Mouse (Mus musculus) thymus, postnatal 14 days (tissue): Measurements from ENCODE around the gene Fam151a.
"Not testable (repeated sequence)": the region's sequence is repeated elsewhere in the genome, so short reads cannot be mapped to it uniquely, and the experiment has no call there.

Experiments
- DNase-seq: peaks from one replicate; pipeline ENCODE4 v3.0.0; 2021

Fam151a gene

DNA sequence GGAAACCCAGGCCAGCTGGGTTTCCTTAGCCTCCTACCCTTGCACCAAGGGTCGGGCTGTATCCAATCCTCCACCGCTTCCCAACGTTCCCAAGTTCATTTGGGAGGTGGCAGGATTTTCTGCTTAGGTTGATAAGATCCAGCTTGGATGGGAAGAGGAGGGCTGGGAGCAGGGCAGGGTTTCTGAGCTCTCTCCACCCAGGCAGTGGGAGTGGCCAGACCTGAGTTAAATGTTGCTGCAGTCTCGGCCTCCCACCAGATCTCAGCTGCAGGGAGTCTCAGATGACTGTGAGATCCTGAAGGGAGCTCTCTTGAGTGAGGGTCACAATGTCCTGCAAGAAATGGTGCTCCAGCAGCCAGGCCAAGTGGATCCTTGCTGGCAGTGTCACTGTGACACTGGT, at the start of gene Fam151a:
Gene Fam151a (plus strand): TSS at position 254 of the 400 bp plus-strand sequence.
- DNase-seq = no peak

- no peak for DNase-seq
Observed at GRCm38 (mm10) chr4:106688636-106689296, 44.9 kb upstream of the Fam151a start.

GRCm38 (mm10) chr4:106693841-106694430, 39.8 kb upstream of the Fam151a start:
- DNase-seq = no peak

DNA sequence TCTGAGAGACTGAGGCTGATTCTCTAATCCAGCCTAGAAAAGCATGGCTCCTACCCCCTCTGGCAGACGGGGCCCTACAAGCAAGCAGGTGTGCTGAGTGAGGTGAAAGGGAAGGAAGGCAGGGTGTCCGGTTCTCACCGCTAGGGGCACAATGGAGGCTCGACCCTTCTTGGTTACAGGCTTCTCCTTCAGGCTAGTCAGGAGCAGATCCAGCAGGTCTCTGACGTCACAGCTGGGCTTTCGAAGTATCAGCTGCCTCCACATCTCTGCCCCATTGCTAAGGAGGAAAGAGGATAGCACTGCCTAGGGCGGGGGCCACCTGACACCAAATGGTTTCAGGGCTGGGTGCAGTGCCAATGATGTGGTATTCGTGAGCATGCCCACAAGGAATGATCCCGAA, 33.7 kb upstream of the Fam151a start:
- peak; percentile 47 for DNase-seq

DNA sequence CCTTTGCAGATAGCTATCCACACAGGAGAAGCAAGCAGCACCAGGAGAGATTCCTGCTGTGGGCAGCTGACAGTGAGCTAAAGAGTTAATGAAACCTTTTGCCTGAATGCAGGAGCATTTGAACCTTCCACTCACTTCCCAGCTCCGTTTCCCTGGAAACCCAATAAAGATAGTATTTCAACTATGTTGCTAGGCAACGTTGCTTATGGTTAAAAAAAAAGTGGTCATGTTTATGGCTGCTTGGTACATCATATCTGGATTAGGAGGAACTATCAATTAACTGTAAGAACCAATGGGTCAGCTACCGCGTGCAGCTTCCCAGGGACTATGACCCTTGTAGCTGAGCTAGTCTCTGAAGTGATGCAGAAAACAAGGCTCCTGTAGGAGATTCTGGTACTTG, 32.9 kb upstream of the Fam151a start:
- DNase-seq = no peak

DNA sequence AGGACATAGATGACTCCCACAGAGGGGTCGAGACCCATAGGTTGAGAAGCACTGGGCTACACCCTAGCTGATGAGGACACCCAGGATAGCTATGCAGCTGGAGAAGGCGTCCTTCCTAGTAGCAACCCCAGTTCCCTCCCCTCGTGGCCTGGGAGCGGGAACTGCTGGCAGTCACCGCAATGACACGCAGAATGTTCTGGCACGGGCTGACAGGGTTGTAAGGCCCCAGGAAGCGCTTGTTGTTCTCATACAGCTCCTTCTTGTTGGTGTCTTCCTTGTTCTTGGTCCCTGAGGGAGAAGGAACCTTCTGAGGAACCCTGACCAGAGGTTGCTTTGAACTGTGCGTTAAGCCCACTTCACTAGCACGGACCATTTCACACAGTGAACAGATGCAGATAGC, 29.7 kb upstream of the Fam151a start:
- no peak for DNase-seq

DNA sequence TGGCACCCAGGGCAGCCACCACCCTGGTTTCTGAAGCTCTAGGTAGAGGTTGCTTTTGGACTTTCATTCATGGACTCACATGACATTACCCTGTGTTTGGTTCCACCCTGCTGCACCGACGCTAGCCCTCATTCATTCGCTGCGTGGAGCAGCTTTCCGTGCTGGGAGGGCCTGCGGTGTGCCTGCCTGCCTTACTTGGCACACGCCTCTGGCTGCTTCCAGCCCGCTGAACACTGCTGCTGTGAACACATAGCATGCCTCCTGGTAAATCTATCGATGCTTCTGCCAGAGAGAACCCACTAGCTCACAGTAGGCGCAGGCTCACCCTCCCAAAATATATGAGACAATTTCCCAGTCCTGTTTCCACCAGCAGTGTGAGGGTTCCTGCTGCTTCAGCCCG, 29.3 kb upstream of the Fam151a start:
- no peak for DNase-seq

GRCm38 (mm10) chr4:106705096-106705665, 28.5 kb upstream of the Fam151a start:
- DNase-seq = no peak

DNA sequence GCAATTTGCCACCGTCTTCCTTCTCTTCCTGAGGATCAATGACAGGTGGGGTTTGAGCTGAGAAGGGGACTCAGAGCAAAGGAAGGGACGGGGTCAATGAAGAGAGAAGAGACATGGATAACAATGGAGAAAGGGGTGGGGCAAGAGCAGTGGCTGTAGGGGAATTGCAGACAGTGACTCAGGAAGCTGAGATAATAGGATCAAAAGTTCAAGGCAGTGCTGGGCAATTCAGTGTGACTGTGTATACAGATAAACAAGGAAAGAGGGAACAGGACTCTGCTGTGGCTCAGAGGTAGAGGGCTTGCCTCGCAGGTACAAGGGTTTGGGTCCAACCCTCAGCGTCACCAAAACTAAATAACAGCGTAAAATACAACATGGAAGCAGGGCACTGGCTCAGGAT, 25.7 kb upstream of the Fam151a start:
- DNase-seq = no peak

DNA sequence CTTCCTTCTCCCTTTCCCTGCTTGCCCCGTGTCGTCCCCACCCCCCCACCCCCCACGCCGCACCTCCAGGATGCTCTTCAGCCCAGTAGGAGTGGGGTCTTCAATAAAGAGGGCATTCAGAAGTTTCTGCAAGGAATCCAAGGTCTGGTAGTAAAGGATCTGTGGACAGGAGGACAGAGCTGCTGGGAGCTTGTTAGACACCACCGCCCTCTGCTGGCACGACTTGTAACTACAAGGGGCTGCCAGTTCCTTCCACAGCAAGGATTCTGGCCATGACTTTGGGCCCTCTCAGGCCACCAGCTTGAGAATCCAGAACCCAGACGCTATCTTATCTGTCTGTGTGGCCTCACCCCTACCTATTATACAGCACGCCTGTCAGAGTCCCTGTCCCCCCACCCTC, 25.3 kb upstream of the Fam151a start:
- peak; percentile 79 for DNase-seq

GRCm38 (mm10) chr4:106713622-106714021, 20.1 kb upstream of the Fam151a start:
- no peak for DNase-seq

- no peak for DNase-seq
Observed at GRCm38 (mm10) chr4:106720631-106721030, 13.1 kb upstream of the Fam151a start.

DNA sequence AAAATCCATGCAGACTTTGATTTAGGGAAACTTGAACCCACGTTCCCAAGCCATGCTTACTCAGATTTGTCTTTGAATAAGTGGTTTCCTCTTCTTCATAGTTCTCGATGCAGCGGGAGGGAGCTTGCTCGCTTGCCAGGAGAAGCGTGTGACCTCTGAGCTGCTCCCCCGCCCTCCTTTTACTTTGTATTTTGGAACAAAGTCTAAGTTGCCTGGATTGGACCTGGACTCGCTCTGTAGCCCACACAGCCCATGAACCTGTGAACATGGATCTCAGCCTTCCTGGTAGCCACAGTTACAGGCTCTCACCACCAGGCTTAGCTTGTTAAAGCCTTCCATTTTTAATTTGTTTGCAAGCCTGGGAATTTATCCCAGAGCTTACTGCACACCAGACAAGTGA, 2.9 kb upstream of the Fam151a start, which contains the start of gene Mroh7:
Gene Mroh7 (minus strand): TSS at position 112 of the 400 bp plus-strand sequence.
- no peak for DNase-seq

GRCm38 (mm10) chr4:106736884-106737283, 3.2 kb downstream of the Fam151a start:
- DNase-seq = not testable (repeated sequence)

DNA sequence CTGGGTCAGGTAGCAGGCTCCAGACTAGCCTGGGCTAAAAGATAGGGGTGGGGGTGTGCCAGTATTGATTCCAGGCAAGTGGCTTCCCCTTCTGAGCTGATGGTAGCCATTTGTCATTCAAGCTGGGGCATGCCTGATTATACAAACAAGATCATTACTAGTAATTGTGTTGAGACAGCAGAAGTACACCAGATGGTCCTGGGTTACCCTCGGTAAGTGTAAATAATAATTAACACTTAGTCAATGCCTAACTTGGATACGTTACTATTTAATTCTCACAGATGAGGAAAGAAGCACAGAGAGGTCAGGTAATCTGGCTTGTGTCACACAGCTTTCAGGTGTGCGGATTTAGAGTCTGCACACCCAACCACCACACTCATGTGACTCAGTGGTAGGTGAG, 4.2 kb downstream of the Fam151a start:
- no peak for DNase-seq

- no peak for DNase-seq
Observed at GRCm38 (mm10) chr4:106745862-106746261, 12.2 kb downstream of the Fam151a start.

GRCm38 (mm10) chr4:106747001-106747580, 13.4 kb downstream of the Fam151a start:
- DNase-seq = no peak

DNA sequence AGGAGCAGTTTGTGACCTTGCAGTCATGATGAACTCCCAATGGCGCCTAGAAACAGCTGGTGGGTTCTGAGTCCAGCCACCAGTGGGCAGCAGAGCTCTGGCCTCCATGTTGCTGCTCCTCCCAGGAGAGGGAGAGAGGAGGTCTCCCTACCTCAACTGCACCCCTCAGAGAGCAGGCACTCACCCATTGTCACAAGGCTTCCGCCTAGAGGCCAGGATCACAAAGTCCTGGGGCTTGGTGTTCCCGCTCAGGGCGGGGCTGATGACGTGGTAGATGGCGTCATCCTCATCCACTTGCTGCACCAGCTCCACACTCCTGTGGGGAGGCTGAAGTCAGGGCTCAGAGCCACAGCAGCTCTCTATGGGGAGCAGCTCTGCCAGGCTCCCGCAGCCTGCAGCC, 16.0 kb downstream of the Fam151a start:
- peak; percentile 49 for DNase-seq

- DNase-seq = no peak
Observed at GRCm38 (mm10) chr4:106751726-106752125, 18.0 kb downstream of the Fam151a start.

- DNase-seq = no peak
Observed at GRCm38 (mm10) chr4:106764166-106764565, 30.5 kb downstream of the Fam151a start.

GRCm38 (mm10) chr4:106769306-106769705, 35.6 kb downstream of the Fam151a start:
- no peak for DNase-seq

GRCm38 (mm10) chr4:106772558-106772957, 38.9 kb downstream of the Fam151a start:
- no peak for DNase-seq

DNA sequence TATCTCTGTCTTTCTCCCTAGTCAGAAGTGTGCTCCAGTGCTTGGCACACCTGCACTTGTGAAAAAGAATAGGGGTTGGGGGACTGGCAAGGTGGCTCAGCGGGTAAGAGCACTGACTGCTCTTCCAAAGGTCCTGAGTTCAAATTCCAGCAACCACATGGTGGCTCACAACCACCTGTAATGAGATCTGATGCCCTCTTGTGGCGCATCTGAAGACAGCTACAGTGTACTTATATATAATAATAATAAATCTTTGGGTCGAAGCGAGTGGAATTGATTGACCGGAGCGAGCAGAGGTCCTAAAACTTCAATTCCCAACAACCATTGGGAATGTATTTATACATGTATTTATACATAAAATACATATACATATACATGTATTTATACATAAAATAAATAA, 42.1 kb downstream of the Fam151a start:
- not testable (repeated sequence) for DNase-seq

- no peak for DNase-seq
Observed at GRCm38 (mm10) chr4:106776998-106777397, 43.3 kb downstream of the Fam151a start.
